Mouse (Mus musculus) heart, adult 2 months (tissue): ENCODE data around the gene Peli1. TPM values are rescaled to one million over a fixed set of nuclear protein-coding genes. Genes with fewer than 3 reads are reported as not detected.

Experiments
- DNase-seq, 2 experiments: peaks; one replicate each; pipeline ENCODE4 v3.0.0; 2021
- H3K27ac ChIP-seq: fragments of 200-600 bp; 2 replicates; pipeline ENCODE4 v1.8.1; 2022
- H3K27me3 ChIP-seq: fragments of 200-500 bp; 2 replicates; pipeline ENCODE4 v1.6.1; 2012; ENCODE audit warnings: mild to moderate bottlenecking, low read length, inconsistent platforms, mixed read lengths; ENCODE audit not compliant: control insufficient read depth, insufficient read depth
- H3K36me3 ChIP-seq: fragments of 200-500 bp; 2 replicates; pipeline ENCODE4 v1.6.1; 2012; ENCODE audit warnings: low read length, inconsistent platforms; ENCODE audit not compliant: control insufficient read depth, insufficient read depth
- H3K4me1 ChIP-seq: fragments of 200-500 bp; 2 replicates; pipeline ENCODE4 v1.6.1; 2011; ENCODE audit warnings: low read length; ENCODE audit not compliant: control insufficient read depth, insufficient read depth
- H3K4me3 ChIP-seq: fragments of 200-600 bp; 2 replicates; pipeline ENCODE4 v1.8.1; 2022
- H3K79me2 ChIP-seq: fragments of 200-500 bp; replicated peaks from 2 replicates; pipeline ENCODE4 v1.6.1; 2012; ENCODE audit warnings: mild to moderate bottlenecking, inconsistent platforms, low read length, moderate library complexity, mixed read lengths; ENCODE audit not compliant: control insufficient read depth, insufficient read depth
- H3K9ac ChIP-seq: fragments of 200-500 bp; 2 replicates; pipeline ENCODE4 v1.6.1; 2012; ENCODE audit warnings: low read depth, mild to moderate bottlenecking, control low read depth, inconsistent platforms, low read length, mixed read lengths
- CTCF ChIP-seq: fragments of 200-600 bp; IDR thresholded peaks from 2 replicates; pipeline ENCODE4 v1.8.1; 2022; ENCODE audit warnings: antibody characterized with exemption, mild to moderate bottlenecking, moderate library complexity
- EP300 ChIP-seq: fragments of 200-500 bp; IDR thresholded peaks from 2 replicates; pipeline ENCODE4 v1.6.1; 2011; ENCODE audit warnings: low read depth, low read length, control low read depth; ENCODE audit not compliant: insufficient read depth
- POLR2A ChIP-seq: fragments of 200-500 bp; IDR thresholded peaks from 2 replicates; pipeline ENCODE4 v1.6.1; 2011; ENCODE audit warnings: mild to moderate bottlenecking, low read depth, low read length, control low read depth; ENCODE audit not compliant: insufficient read depth
- WGBS: fragments of 180-500 bp; shearing (Covaris S2); methylation state at CpG from one replicate; pipeline ENCODE4 v1.1.7; 2018; 5-methylcytosine and 5-hydroxymethylcytosine counted together
- intact Hi-C: fragments of 180-260 bp; cut with DNase I; formaldehyde crosslinking; loops from one replicate; pipeline ENCODE4 v1.15.1; 2025
- polyA plus RNA-seq: library from polyadenylated mRNA; depleted of rRNA; stranded (reverse); fragments of >200 nt; gene quantifications from 2 replicates; pipeline ENCODE4 v1.2.3, GENCODE M21; 2012
- total RNA-seq, 2 experiments: library from RNA; stranded (reverse); gene quantifications; 2 replicates each; pipeline ENCODE4 v1.2.3; 2021

Gene Peli1
- total and polyA plus RNA-seq, 3 experiments: 6.2 to 13.7 (median 13.6) TPM

DNA sequence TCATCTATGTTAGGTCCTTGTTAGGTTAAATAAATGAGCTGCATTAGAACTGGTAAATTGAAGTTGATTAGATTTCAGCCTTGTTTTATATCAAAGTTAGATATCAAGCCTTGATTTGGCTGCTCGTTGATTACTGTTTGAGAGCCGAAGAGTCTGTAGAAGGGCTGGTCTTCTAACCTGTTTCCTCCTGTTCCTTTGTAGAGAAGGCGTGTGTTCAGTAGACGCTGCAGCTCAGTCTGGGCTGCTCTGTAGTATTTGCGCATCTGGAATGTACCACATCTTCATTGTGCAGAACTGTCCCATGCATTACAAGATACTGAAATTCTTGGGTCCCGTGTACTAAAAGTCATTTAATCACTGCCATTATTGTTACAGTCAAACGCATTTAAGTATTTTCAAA is 50.2 kb downstream of the Peli1 start:
- Histone ChIP-seq H3K27ac (no peak overlapping the region), H3K9ac (no peak overlapping the region), H3K27me3 (no peaks in the 10 kb centered on the region), H3K4me1 (no peaks in the 10 kb centered on the region), H3K36me3 (peaks cover 4% of the 10 kb centered on the region), H3K79me2 (peaks cover 1% of the 10 kb centered on the region; the same call in 1 of the 2 replicates), H3K4me3 (no peak overlapping the region)
- no peak for TF ChIP-seq EP300
- no peak for TF ChIP-seq CTCF
- TF ChIP-seq POLR2A: no peak
- WGBS: 88% methylated on average over 7 of the region's 7 CpGs
- DNase-seq: no peak
- intact Hi-C loops: no loop called here

DNA sequence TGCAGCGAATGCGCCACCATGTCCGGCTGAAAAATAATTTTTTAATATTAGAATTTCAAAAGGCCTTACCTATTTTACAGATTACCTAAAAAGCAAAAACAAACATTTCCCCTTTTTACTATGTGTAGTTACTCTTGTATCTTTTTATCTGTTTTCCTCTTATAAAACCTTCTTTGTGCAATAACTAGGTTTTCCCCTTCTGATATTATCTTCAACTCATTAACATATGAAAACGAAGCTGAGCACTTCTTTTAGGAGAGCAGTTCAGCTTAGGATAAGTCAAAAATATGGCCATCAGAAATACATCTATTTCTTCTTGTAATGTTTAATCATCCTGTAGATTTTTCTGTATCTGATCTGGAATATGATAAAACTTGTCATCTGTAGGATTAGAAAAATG is 50.7 kb downstream of the Peli1 start:
- Histone ChIP-seq H3K27me3 (no peaks in the 10 kb centered on the region), H3K36me3 (peaks cover 4% of the 10 kb centered on the region), H3K27ac (no peak overlapping the region), H3K79me2 (no peaks in the 10 kb centered on the region), H3K9ac (no peak overlapping the region), H3K4me1 (no peaks in the 10 kb centered on the region), H3K4me3 (no peak overlapping the region)
- WGBS: 91% methylated on average over 4 of the region's 4 CpGs
- no peak for TF ChIP-seq CTCF
- no peak for TF ChIP-seq EP300
- no peak for TF ChIP-seq POLR2A
- DNase-seq: no peak
- intact Hi-C loops: no loop called here

DNA sequence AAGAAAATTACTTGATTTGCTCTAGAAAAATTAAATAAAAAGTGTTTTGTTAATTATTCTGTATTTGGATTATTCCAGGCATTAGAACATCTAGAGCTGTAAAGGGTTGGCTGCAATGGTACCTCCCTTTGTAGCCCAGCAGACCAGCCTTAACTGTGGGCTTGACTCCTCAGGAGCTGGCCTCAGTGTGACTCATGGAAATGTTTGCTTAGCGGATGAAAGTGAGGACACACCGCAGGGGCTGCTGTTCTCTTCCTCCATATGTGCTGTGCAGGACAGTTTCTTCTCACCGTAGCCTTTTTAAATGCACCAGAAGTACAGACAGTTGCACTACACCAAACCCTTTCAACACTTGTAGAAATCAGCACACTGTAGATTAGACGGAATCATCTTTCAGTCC is 58.4 kb downstream of the Peli1 start:
- TF ChIP-seq EP300: no peak
- TF ChIP-seq POLR2A: no peak
- no peak for TF ChIP-seq CTCF
- Histone ChIP-seq H3K9ac (no peak overlapping the region), H3K27me3 (no peaks in the 10 kb centered on the region), H3K4me3 (no peak overlapping the region), H3K79me2 (no peaks in the 10 kb centered on the region), H3K4me1 (no peaks in the 10 kb centered on the region), H3K36me3 (peaks cover 2% of the 10 kb centered on the region), H3K27ac (no peak overlapping the region)
- DNase-seq: no peak
- 70% methylated on average over 4 of the region's 4 CpGs for WGBS
- intact Hi-C loops: no loop called here

DNA sequence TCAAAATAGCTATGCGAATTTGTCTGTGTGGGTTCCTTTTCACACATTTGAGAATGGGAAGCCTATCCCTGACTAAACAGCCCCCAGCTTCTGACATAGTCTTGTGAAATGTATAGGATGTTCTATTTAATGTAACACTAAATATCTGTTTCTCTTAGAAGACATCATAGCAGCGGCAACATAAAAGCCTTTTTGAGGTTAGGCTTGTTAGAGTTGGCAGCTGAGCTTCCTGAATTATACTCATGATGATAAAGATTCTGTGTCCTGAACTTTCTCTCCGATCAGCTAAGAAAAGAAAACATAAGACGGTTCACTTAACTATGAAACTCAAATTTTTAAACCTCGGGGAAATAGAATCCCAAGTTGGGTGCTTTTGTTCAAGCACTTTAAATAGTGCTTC is 59.2 kb downstream of the Peli1 start:
- peaks cover 2% of the 10 kb centered on the region for H3K36me3 ChIP-seq
- 79% methylated on average over 5 of the region's 5 CpGs for WGBS
- DNase-seq: no peak
- no peak overlapping the region for H3K9ac ChIP-seq
- no peaks in the 10 kb centered on the region for H3K79me2 ChIP-seq
- TF ChIP-seq POLR2A: no peak
- TF ChIP-seq EP300: no peak
- TF ChIP-seq CTCF: no peak
- no peak overlapping the region for H3K27ac ChIP-seq
- H3K4me3 ChIP-seq: no peak overlapping the region
- intact Hi-C loops: no loop called here
- no peaks in the 10 kb centered on the region for H3K27me3 ChIP-seq
- no peaks in the 10 kb centered on the region for H3K4me1 ChIP-seq

DNA sequence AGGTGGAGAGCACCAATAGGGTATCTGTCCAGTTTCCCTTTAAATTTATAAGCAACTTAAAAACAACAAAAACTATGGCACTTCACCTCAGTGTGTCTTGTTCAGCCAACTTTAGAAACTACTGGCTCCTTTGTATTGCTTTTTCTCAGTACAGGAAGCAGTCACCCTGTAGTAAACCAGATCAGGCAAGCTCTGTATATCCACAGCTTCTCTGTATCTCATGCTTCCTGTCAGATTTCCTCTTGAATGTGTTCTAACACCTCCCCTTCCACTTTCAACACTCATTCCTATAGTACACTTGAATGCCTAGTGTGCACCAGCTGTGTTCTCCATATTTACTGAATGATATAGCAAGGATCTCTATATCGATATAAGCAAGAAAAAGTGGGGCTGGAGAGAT is 60.6 kb downstream of the Peli1 start:
- no peaks in the 10 kb centered on the region for H3K79me2 ChIP-seq

DNA sequence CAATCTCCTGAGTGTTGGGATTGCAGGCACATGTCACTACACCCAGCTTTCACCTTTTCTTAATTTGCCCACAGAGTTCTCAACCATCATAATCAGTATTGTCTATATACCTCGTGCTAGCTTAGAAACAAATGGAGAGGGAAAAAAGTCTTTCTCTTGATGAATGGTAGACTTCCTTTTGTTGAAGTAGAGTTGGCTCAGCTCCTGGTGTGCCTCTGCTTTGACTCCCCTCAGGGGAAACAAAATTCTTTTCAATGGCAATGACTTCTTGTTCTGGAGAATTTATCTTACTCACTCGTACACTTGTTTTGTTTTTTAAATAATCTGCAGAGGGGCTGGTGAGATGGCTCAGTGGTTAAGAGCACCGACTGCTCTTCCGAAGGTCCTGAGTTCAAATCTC is 62.0 kb downstream of the Peli1 start:
- Histone ChIP-seq H3K4me3 (no peak overlapping the region), H3K27ac (no peak overlapping the region), H3K79me2 (no peaks in the 10 kb centered on the region), H3K36me3 (no peaks in the 10 kb centered on the region), H3K4me1 (no peaks in the 10 kb centered on the region; the same call in 1 of the 2 replicates), H3K27me3 (no peaks in the 10 kb centered on the region), H3K9ac (no peak overlapping the region)
- intact Hi-C loops: no loop called here
- DNase-seq: no peak
- WGBS: 71% methylated on average over 4 of the region's 4 CpGs
- TF ChIP-seq EP300 (no peak), CTCF (no peak), POLR2A (no peak)

More for the DNA sequence above, 60.6 kb downstream of the Peli1 start:
- no peak for DNase-seq
- intact Hi-C loops: no loop called here
- H3K27me3 ChIP-seq: no peaks in the 10 kb centered on the region
- no peak overlapping the region for H3K27ac ChIP-seq
- H3K36me3 ChIP-seq: peaks cover 2% of the 10 kb centered on the region
- no peak overlapping the region for H3K9ac ChIP-seq
- WGBS: 90% methylated on average over 1 of the region's 1 CpGs
- H3K4me1 ChIP-seq: no peaks in the 10 kb centered on the region
- no peak for TF ChIP-seq POLR2A
- TF ChIP-seq CTCF: no peak
- TF ChIP-seq EP300: no peak
- H3K4me3 ChIP-seq: no peak overlapping the region
